Mouse (Mus musculus) lung, postnatal 25 days (tissue): ENCODE data around the gene Vsig8.
A peak's percentile ranks its signal among the peaks of the same experiment; 100 is the strongest.

Source experiments
- DNase-seq: peaks from one replicate; pipeline ENCODE4 v3.0.0; 2022; ENCODE audit warnings: low spot score

The Vsig8 gene

DNA sequence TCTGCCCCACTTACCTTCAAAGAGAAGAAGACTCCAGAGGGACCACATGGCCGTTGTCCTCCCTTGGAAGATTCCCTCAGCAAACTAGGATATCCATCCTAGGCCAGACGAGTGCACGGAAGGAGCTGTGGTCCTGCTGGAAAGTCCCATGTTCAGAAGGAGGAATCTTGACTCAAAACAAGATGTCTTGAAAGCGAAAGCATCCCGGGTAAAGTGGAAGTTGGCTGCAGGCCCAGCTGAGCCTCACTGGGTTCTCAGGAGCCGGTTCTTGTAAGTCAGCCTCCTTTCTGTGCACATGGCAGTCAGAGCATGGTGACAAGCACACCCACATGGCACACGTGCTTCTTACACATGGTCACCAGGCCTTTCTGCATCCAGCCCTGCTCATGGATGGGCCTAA, 34.6 kb downstream of the Vsig8 start, which contains the start of gene Slamf8:
Slamf8 (minus strand) TSS at position 184 of the 400 bp plus-strand sequence.
- peak; percentile 3 for DNase-seq

DNA sequence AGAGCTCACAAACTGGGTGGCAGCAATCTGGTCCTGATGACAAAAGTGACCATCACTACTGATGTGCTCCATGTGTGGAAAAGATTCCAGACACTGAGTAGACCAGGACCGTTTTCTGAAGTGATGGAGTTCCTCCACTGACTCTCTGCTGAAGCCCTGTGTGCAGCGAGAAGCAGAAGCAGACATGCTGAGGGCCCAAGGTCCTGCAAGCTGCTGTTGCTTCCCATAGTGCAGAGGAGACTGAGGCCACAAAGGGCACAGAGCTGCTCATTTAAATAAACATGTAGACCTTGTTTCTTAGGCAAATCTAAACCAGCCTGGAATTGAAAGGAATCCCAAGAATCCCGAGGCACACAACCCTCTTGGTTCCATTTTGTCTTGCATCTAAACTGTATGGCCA, 37.6 kb downstream of the Vsig8 start:
- no peak for DNase-seq

DNA sequence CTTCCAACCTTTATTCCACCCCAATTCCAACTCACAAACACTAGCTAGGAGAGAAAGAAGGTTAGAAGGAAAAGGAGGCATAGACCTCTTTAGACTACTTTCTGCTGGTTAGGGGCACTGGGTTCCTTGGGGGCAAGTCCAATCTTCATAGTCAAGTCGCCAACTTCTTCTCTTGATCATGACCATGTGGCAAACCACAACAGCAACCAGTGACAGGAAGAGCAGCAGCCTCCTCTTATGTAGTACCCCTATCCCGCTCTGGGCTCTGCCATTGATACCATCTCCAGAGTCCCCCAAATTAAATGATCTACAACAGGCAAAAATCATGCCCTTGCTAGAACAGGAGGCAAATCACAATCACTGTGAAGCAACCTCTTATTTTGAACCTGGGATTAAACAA, 38.2 kb downstream of the Vsig8 start:
- no peak for DNase-seq

DNA sequence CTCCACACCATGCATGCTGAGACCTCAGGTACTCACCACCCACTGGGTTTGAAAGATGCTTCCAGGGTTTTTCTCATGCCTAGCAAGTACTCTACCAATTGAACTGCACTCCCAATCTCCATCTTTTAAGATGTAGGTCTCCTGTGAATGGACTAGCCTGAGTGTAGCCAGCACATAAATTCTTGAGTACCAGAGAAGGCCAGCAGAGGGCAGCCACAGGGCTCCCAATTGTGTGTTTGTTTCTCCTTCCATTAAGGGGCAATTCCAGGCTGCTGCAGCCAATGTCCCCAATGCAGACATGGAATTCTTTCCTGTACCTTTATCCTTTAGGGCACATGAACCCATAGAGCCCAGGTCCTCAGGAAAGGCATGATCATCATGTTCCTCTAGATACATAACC, 38.8 kb downstream of the Vsig8 start:
- peak; percentile 23 for DNase-seq

DNA sequence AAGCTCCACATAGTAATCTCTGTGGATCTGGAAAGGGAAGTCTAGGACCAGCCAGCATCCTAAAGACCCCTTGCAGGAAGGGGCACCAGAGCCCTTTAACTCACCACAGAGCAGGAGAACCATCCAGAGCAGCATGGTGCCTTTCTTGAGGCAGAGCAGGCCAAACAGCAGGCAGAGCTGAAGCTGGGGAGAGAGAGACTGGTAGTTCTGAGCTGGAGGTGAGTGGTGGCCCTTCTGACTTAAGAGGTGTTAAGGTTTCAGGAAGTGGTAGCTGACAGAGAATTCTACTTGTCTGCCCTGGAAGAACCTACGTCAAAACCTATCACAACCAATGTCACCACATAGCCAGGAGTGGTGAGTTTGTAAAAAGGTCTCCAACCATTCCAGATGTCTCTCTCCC, 46.6 kb downstream of the Vsig8 start, which contains the start of gene Fcrl6:
Fcrl6 (minus strand) TSS at position 226 of the 400 bp plus-strand sequence.
- no peak for DNase-seq

DNA sequence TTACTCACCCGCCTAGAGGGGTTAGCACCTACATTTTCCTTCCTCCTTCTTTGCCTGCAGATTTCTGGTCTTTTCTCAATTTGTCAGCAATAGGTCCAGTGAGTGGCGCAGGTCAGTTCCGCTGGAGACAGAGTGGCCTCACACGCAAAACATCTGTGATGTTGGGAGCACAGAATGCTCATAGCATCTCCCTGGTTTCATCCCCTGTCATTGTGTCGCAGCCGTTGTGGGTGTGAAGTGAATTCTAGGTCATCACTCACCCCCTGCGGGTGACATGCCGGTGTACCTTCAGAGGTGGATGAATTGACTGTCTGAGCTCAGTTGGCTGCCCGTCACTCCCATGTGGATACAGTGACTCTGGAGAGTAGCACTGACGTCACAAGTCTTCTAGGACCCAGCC, 55.6 kb downstream of the Vsig8 start:
- no peak for DNase-seq

DNA sequence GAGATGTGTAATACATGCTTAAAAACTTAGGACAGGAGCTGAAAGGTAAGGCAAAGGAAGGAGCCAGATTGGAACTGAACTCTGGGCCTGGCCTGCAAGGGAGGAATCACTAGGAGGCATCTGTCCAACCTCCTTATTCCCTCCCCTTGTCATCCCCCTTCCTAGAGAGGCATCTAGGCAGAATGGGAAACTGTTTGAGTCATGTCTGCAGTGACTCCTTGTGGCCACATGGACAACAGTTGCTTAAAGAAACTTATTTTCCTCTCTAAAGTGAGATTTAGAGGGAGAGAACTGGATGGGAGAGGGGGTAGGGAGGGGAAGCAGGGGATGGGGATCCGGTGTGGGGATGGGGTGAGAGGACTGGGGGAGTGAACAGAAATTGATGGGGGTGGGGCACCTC, 57.0 kb downstream of the Vsig8 start:
- DNase-seq = no peak
